Mouse (Mus musculus) layer of hippocampus, adult 2 months (tissue): ENCODE measurements around the gene Abcg1. TPM values are rescaled to one million over a fixed set of nuclear protein-coding genes. Genes with fewer than 3 reads are reported as not detected.
A peak's percentile ranks its signal among the peaks of the same experiment; 100 is the strongest.

Experiments used
- DNase-seq, 2 experiments: peaks; one replicate each; pipeline ENCODE4 v3.0.0; 2022; ENCODE audit warnings: low spot score in 2 of 2
- H3K27ac ChIP-seq: fragments of 200-600 bp; 2 replicates; pipeline ENCODE4 v1.8.1; 2022
- H3K4me3 ChIP-seq: fragments of 200-600 bp; 2 replicates; pipeline ENCODE4 v1.8.1; 2022; ENCODE audit warnings: mild to moderate bottlenecking
- CTCF ChIP-seq: fragments of 200-600 bp; conservative IDR thresholded peaks from 2 replicates; pipeline ENCODE4 v1.8.1; 2022; ENCODE audit warnings: antibody characterized with exemption, mild to moderate bottlenecking, moderate library complexity
- total RNA-seq, 2 experiments: library from RNA; stranded (reverse); gene quantifications; 2 replicates each; pipeline ENCODE4 v1.2.3; 2021

The Abcg1 gene
- total RNA-seq, 2 experiments from 2014 or later: 75.7 to 83.3 TPM

DNA sequence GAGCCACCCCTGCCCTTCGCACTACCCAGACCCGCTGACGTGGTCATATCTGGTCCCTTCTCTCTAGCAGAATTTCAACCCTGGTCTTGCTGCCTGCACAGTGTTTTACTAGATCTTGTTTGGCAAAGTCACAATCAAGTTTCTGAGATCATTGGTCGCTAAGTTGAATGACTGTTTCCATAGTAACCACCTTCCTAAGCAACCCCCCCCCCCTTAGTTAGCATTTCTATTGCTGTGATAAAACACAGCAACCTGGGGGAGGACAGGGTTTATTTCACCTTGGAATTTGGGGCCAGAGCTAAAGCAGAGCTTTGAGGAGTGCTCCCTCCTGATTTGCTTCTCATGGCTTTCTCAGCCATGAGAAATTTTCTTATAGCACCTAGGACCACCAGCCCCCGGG, 37.3 kb downstream of the Abcg1 start:
- Histone ChIP-seq H3K27ac (no peak overlapping the region), H3K4me3 (no peak overlapping the region)
- DNase-seq: no peak
- TF ChIP-seq CTCF: no peak

DNA sequence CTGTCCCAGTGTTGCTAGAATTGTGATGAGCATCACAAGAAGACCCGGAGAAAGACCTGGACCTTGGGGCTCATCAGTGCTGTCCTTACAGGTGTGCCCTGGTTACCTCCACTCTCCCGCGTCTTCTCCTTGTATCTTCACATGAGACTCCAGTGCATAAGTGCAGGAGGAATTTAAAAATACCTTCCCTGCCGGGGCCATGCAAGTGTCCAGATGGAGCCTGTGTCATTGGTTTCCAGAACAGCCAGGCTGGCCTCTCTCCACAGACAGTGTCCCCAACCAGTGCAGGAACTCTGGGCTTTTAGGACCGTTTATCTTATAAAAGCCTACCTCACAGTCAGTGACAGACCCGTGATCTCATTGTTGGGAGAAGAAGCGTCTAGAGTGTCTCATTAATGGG, 38.1 kb downstream of the Abcg1 start:
- TF ChIP-seq CTCF: no peak
- no peak for DNase-seq
- Histone ChIP-seq H3K4me3 (no peak overlapping the region), H3K27ac (no peak overlapping the region)

- DNase-seq: no peak
- H3K27ac ChIP-seq: no peak overlapping the region
- H3K4me3 ChIP-seq: no peak overlapping the region
- TF ChIP-seq CTCF: no peak
Measured at GRCm38 (mm10) chr17:31096893-31097292, 39.4 kb downstream of the Abcg1 start.

GRCm38 (mm10) chr17:31098788-31099187, 41.3 kb downstream of the Abcg1 start:
- no peak for DNase-seq
- H3K27ac ChIP-seq: 0 out of 2 replicates have a peak overlapping the region, but pooled peaks have one; percentile 7
- no peak for TF ChIP-seq CTCF

GRCm38 (mm10) chr17:31103007-31103570, 45.6 kb downstream of the Abcg1 start:
- TF ChIP-seq CTCF: no peak
- no peak for DNase-seq

More at GRCm38 (mm10) chr17:31098788-31099187, 41.3 kb downstream of the Abcg1 start:
- H3K4me3 ChIP-seq: no peak overlapping the region

DNA sequence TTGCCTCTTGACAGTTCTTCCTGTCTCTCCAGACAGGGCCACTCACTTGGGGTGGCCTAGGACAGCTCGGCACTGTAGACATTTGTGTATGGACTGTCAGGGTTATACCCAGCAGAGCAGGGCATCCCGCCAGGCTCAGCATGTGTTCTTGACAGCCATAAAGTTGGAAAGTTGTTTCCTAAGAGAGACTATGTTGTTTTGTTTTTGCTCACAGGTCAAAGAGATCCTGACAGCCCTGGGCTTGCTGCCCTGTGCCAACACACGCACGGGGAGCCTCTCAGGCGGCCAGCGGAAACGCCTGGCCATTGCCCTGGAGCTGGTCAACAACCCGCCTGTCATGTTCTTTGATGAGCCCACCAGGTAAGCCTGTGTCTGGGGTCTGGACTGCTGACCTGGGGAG, 46.3 kb downstream of the Abcg1 start:
- no peak for TF ChIP-seq CTCF

More at GRCm38 (mm10) chr17:31103007-31103570, 45.6 kb downstream of the Abcg1 start:
- no peak overlapping the region for H3K27ac ChIP-seq
- H3K4me3 ChIP-seq: no peak overlapping the region

GRCm38 (mm10) chr17:31108388-31108787, 50.9 kb downstream of the Abcg1 start:
- DNase-seq: no peak
- no peak for TF ChIP-seq CTCF
- H3K4me3 ChIP-seq: no peak overlapping the region
- H3K27ac ChIP-seq: no peak overlapping the region

More for the DNA sequence above, 46.3 kb downstream of the Abcg1 start:
- no peak overlapping the region for H3K4me3 ChIP-seq
- no peak for DNase-seq
- no peak overlapping the region for H3K27ac ChIP-seq

- peak in 1 of 2 experiments; percentile 33 for DNase-seq
- Histone ChIP-seq H3K4me3 (no peak overlapping the region), H3K27ac (peak overlapping the region; percentile 40; the same call in 1 of the 2 replicates)
- TF ChIP-seq CTCF: no peak
Measured at GRCm38 (mm10) chr17:31113191-31113856, 55.8 kb downstream of the Abcg1 start.

GRCm38 (mm10) chr17:31116063-31116462, 58.6 kb downstream of the Abcg1 start:
- TF ChIP-seq CTCF: no peak
- no peak overlapping the region for H3K27ac ChIP-seq
- no peak for DNase-seq
- H3K4me3 ChIP-seq: no peak overlapping the region

- DNase-seq: no peak
- Histone ChIP-seq H3K27ac (no peak overlapping the region), H3K4me3 (no peak overlapping the region)
- TF ChIP-seq CTCF: no peak
Measured at GRCm38 (mm10) chr17:31117946-31118345, 60.5 kb downstream of the Abcg1 start.

- no peak overlapping the region for H3K4me3 ChIP-seq
Measured at GRCm38 (mm10) chr17:31119429-31119828, 62.0 kb downstream of the Abcg1 start.

DNA sequence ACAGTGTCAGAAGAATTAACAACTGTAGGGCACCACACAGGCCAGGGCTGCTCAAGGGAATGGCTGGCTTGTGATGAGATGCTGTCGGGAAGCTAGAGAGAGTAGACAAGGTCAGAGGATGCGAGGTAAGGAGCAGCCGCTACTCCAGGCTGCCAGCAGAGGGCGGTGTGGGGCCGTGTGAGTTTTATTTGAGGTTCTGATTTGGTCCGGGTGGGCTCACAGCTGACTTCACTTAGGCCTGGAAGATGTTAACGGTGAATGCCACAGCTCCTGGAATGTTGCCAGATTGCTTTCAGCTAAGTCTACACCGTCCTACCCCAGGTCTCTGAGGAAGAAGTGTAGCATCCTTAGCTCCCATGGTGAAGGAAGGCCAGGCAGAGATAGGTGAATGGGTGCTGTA, 64.5 kb downstream of the Abcg1 start:
- peak; percentile 91 for TF ChIP-seq CTCF
- Histone ChIP-seq H3K4me3 (no peak overlapping the region), H3K27ac (no peak overlapping the region)
- peak in 1 of 2 experiments; percentile 69 for DNase-seq

More at GRCm38 (mm10) chr17:31119429-31119828, 62.0 kb downstream of the Abcg1 start:
- no peak overlapping the region for H3K27ac ChIP-seq
- DNase-seq: peak; percentile 77 to 85
- peak; percentile 91 for TF ChIP-seq CTCF

- TF ChIP-seq CTCF: no peak
- Histone ChIP-seq H3K27ac (no peak overlapping the region), H3K4me3 (no peak overlapping the region)
- peak in 1 of 2 experiments; percentile 28 for DNase-seq
Measured at GRCm38 (mm10) chr17:31125548-31126266, 68.2 kb downstream of the Abcg1 start.
